Mouse (Mus musculus): Measurements from ENCODE around the gene Bach1.

DNA sequence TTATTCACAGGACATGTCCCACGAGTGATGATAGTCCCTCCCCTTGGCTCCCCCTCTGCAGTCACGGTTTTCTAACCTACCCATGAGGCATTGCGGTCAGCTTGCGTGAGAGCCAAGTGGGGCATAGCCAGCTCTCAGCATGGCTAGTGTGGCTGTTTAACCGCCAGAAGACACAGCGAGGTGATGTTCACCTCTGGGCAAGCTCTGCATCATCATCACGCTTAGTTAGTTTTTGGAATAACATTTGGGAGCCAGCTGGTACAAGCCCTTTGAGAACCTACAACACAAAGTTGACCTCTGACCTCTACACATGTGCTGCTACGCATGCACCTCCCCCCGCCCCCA is 28.0 kb upstream of the Bach1 start:
- TF ChIP-seq CTCF (IDR thresholded peaks at IDR 0.05; ENCODE audit: insufficient read depth, low read length): no peak
- no peak for TF ChIP-seq POLR2A (IDR thresholded peaks at IDR 0.05; ENCODE audit: borderline replicate concordance, extremely low read depth, low read depth, low read length)
